Mouse (Mus musculus): ENCODE measurements around the gene Scn1a. TPM values are rescaled to one million over a fixed set of nuclear protein-coding genes. Genes with fewer than 3 reads are reported as not detected.

Scn1a gene
- total and polyA plus RNA-seq, 3 experiments: 0.04 to 0.05 TPM; not detected in 1

DNA sequence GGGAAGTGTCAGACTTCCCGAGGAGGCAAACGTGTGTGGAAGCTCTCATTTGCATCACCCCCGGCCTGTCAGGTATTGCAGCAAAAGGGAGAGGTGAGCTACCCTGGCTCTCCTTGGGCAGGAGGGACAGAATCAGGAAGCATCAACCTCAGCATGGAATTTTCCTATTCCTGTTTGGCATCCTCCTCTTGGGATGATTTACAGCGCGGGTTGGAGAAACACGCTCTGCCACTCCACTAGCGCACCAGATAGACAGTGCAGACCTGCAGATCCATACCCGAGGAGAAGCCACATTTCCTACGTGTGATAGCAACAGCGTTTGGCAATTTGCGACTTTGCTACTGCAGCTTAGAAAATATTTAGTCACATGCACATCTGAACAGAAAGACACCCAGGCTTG lies 32.2 kb downstream of the Scn1a start:
- DNase-seq: no peak
- Histone ChIP-seq H3K4me3 (no peak overlapping the region), H3K79me2 (replicated peaks; ENCODE audit: control insufficient read depth, insufficient read depth, low read length) (no peaks in the 10 kb centered on the region), H3K27me3 (ENCODE audit: control insufficient read depth, insufficient read depth, low read length) (no peaks in the 10 kb centered on the region; the same call in 1 of the 2 replicates), H3K36me3 (ENCODE audit: control insufficient read depth, insufficient read depth, low read length) (no peaks in the 10 kb centered on the region), H3K27ac (no peak overlapping the region), H3K9ac (ENCODE audit: low read depth, low read length) (no peak overlapping the region), H3K4me1 (ENCODE audit: control insufficient read depth, insufficient read depth, low read length) (no peaks in the 10 kb centered on the region)
- intact Hi-C loops (cut with DNase I): no loop called here
- TF ChIP-seq EP300 (IDR thresholded peaks at IDR 0.05; ENCODE audit: insufficient read depth, low read depth, low read length): no peak
- 9% methylated on average over 11 of the region's 11 CpGs for WGBS

GRCm38 (mm10) chr2:66392586-66392985 lies 48.1 kb downstream of the Scn1a start:
- intact Hi-C loops (cut with DNase I): no loop called here
- WGBS: 51% methylated on average over 5 of the region's 5 CpGs
- TF ChIP-seq POLR2A (IDR thresholded peaks at IDR 0.05; ENCODE audit: insufficient read depth, low read depth, low read length) (no peak), CTCF (IDR thresholded peaks at IDR 0.05) (no peak), EP300 (IDR thresholded peaks at IDR 0.05; ENCODE audit: insufficient read depth, low read depth, low read length) (no peak)
- no peaks in the 10 kb centered on the region for H3K79me2 ChIP-seq (replicated peaks; ENCODE audit: control insufficient read depth, insufficient read depth, low read length)
- no peak for DNase-seq
- no peaks in the 10 kb centered on the region for H3K4me1 ChIP-seq (ENCODE audit: control insufficient read depth, insufficient read depth, low read length)
- H3K27me3 ChIP-seq (ENCODE audit: control insufficient read depth, insufficient read depth, low read length): no peaks in the 10 kb centered on the region
- no peak overlapping the region for H3K27ac ChIP-seq
- H3K9ac ChIP-seq (ENCODE audit: low read depth, low read length): no peak overlapping the region
- no peak overlapping the region for H3K4me3 ChIP-seq
- no peaks in the 10 kb centered on the region for H3K36me3 ChIP-seq (ENCODE audit: control insufficient read depth, insufficient read depth, low read length)

DNA sequence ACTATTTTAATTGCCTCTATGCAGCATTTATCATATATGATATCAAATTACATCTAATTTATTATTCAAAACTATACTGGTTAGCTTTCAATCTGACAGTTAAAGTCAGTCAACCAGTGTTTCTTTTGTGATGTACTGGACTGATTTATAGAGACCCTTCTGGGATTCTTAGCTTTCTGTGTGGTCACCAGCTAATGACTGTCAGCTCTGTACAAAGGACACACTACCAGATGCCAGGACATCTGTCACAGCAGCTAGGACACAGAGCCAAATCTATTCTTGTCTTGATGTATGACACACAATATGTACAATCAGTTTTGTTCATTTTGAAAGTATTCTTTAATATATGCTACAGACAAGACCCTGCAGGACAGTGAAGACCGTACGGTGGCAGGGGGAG lies 72.7 kb downstream of the Scn1a start:
- Histone ChIP-seq H3K27me3 (ENCODE audit: control insufficient read depth, insufficient read depth, low read length) (no peaks in the 10 kb centered on the region), H3K4me1 (ENCODE audit: control insufficient read depth, insufficient read depth, low read length) (no peaks in the 10 kb centered on the region), H3K79me2 (replicated peaks; ENCODE audit: control insufficient read depth, insufficient read depth, low read length) (no peaks in the 10 kb centered on the region), H3K4me3 (no peak overlapping the region), H3K27ac (no peak overlapping the region), H3K9ac (ENCODE audit: low read depth, low read length) (no peak overlapping the region), H3K36me3 (ENCODE audit: control insufficient read depth, insufficient read depth, low read length) (no peaks in the 10 kb centered on the region)
- intact Hi-C loops (cut with DNase I): no loop called here
- TF ChIP-seq CTCF (IDR thresholded peaks at IDR 0.05): no peak
- TF ChIP-seq POLR2A (IDR thresholded peaks at IDR 0.05; ENCODE audit: insufficient read depth, low read depth, low read length): no peak
- no peak for TF ChIP-seq EP300 (IDR thresholded peaks at IDR 0.05; ENCODE audit: insufficient read depth, low read depth, low read length)
- DNase-seq: no peak
- 88% methylated on average over 2 of the region's 2 CpGs for WGBS

DNA sequence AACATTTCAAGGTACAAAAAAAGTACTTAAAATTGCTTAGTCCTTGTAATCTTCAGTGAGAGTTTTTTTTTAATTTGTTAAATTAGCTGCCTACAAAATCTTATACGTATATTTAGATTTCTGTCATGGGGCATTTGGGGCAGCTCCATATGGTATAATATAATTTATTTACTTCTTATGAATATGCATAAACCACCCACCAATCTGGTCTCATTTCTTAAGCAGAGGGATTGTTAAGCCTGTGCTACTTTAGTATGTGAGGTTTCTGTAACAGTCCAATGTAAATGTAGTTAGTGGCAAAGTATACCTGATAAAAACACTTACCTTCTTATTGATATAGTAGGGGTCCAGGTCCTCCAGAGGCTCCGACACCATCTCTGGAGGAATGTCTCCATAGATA lies 90.0 kb downstream of the Scn1a start:
- H3K27ac ChIP-seq: no peak overlapping the region

DNA sequence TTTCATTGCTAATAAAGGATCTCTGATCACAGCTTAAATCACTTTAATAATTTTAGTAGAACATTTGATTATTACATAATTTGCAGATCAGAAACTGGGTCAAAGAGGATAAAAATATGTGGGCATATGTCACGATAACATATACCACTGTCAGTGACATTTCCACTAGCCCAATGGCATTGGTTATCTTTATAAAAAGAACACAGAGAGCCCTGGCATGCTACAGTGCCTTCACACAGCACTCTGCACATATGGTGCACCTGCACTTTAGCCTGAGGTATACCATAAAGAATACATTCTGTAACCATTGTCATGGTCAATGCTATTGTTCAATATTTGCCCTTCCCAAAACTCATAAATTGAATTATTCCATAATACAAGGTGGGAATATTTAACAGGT lies 94.0 kb downstream of the Scn1a start:
- Histone ChIP-seq H3K4me1 (ENCODE audit: control insufficient read depth, insufficient read depth, low read length) (no peaks in the 10 kb centered on the region), H3K9ac (ENCODE audit: low read depth, low read length) (no peak overlapping the region), H3K79me2 (replicated peaks; ENCODE audit: control insufficient read depth, insufficient read depth, low read length) (no peaks in the 10 kb centered on the region), H3K27ac (no peak overlapping the region), H3K27me3 (ENCODE audit: control insufficient read depth, insufficient read depth, low read length) (no peaks in the 10 kb centered on the region), H3K4me3 (no peak overlapping the region), H3K36me3 (ENCODE audit: control insufficient read depth, insufficient read depth, low read length) (no peaks in the 10 kb centered on the region)
- no peak for TF ChIP-seq CTCF (IDR thresholded peaks at IDR 0.05)
- no peak for TF ChIP-seq EP300 (IDR thresholded peaks at IDR 0.05; ENCODE audit: insufficient read depth, low read depth, low read length)
- TF ChIP-seq POLR2A (IDR thresholded peaks at IDR 0.05; ENCODE audit: insufficient read depth, low read depth, low read length): no peak
- intact Hi-C loops (cut with DNase I): no loop called here
- DNase-seq: no peak
- WGBS: 93% methylated on average over 1 of the region's 1 CpGs

More for the DNA sequence above, 90.0 kb downstream of the Scn1a start:
- Histone ChIP-seq H3K27me3 (ENCODE audit: control insufficient read depth, insufficient read depth, low read length) (no peaks in the 10 kb centered on the region), H3K4me3 (no peak overlapping the region), H3K79me2 (replicated peaks; ENCODE audit: control insufficient read depth, insufficient read depth, low read length) (no peaks in the 10 kb centered on the region), H3K9ac (ENCODE audit: low read depth, low read length) (no peak overlapping the region), H3K36me3 (ENCODE audit: control insufficient read depth, insufficient read depth, low read length) (no peaks in the 10 kb centered on the region), H3K4me1 (ENCODE audit: control insufficient read depth, insufficient read depth, low read length) (no peaks in the 10 kb centered on the region)
- TF ChIP-seq POLR2A (IDR thresholded peaks at IDR 0.05; ENCODE audit: insufficient read depth, low read depth, low read length) (no peak), CTCF (IDR thresholded peaks at IDR 0.05) (no peak)
- intact Hi-C loops (cut with DNase I): no loop called here
- DNase-seq: no peak
- WGBS: 88% methylated on average over 2 of the region's 2 CpGs

DNA sequence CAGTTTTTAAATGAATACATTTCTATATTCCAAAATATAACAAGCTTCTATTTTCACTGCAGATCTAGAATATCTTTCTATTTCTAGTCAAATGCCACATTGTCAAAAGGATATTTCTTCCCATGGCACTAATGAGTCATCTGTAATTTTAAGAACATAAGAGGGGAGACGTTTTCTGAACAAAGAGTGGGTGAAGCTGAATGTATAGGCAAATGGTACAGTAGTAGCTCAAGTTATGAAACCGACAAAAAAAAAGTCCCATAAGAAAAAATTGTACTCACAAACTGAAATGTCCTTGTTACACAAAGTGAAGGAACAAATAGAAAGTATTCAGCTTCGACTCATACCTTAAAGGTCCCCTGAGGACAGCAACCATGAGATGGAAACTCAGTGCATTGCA lies 94.5 kb downstream of the Scn1a start:
- Histone ChIP-seq H3K4me1 (ENCODE audit: control insufficient read depth, insufficient read depth, low read length) (no peaks in the 10 kb centered on the region), H3K9ac (ENCODE audit: low read depth, low read length) (no peak overlapping the region), H3K79me2 (replicated peaks; ENCODE audit: control insufficient read depth, insufficient read depth, low read length) (no peaks in the 10 kb centered on the region), H3K36me3 (ENCODE audit: control insufficient read depth, insufficient read depth, low read length) (no peaks in the 10 kb centered on the region), H3K27ac (no peak overlapping the region), H3K4me3 (no peak overlapping the region), H3K27me3 (ENCODE audit: control insufficient read depth, insufficient read depth, low read length) (no peaks in the 10 kb centered on the region)
- no peak for DNase-seq
- 60% methylated on average over 3 of the region's 3 CpGs for WGBS
- intact Hi-C loops (cut with DNase I): no loop called here
- no peak for TF ChIP-seq POLR2A (IDR thresholded peaks at IDR 0.05; ENCODE audit: insufficient read depth, low read depth, low read length)

DNA sequence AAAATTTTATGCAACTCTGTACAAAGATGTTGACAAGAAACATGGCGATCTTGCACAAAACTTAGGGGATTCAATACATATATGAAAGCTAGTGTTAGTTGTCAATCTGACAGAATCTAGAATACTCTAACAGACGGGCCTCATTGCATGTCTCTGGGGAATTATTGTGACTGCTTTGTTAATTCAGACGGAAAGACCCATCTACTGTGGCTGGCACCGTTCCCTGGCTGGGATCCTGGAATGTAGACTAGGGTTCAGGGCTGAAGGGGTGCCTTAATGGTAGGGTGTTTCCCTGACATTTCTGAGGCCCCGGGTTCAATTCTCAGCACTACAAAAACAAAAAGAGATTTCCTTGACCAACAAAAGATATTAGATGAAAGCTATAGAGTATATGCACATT lies 103.2 kb downstream of the Scn1a start:
- intact Hi-C loops (cut with DNase I): no loop called here
- Histone ChIP-seq H3K4me1 (ENCODE audit: control insufficient read depth, insufficient read depth, low read length) (no peaks in the 10 kb centered on the region), H3K36me3 (ENCODE audit: control insufficient read depth, insufficient read depth, low read length) (no peaks in the 10 kb centered on the region), H3K4me3 (no peak overlapping the region), H3K9ac (ENCODE audit: low read depth, low read length) (no peak overlapping the region), H3K79me2 (replicated peaks; ENCODE audit: control insufficient read depth, insufficient read depth, low read length) (no peaks in the 10 kb centered on the region), H3K27ac (no peak overlapping the region), H3K27me3 (ENCODE audit: control insufficient read depth, insufficient read depth, low read length) (no peaks in the 10 kb centered on the region)
- WGBS: 37% methylated on average over 5 of the region's 5 CpGs
- no peak for DNase-seq
- TF ChIP-seq CTCF (IDR thresholded peaks at IDR 0.05) (no peak), EP300 (IDR thresholded peaks at IDR 0.05; ENCODE audit: insufficient read depth, low read depth, low read length) (no peak), POLR2A (IDR thresholded peaks at IDR 0.05; ENCODE audit: insufficient read depth, low read depth, low read length) (no peak)
